Mouse (Mus musculus): ENCODE measurements around the gene Sgk1.
"Not testable (repeated sequence)": the region's sequence is repeated elsewhere in the genome, so short reads cannot be mapped to it uniquely, and the experiment has no call there.

- not testable (repeated sequence) for TF ChIP-seq GATA1 (IDR thresholded peaks at IDR 0.05; ENCODE audit: borderline replicate concordance, low read length); FLI1 (IDR thresholded peaks at IDR 0.05; ENCODE audit: low read length)
Observed at GRCm38 (mm10) chr10:22036256-22036655, 154.3 kb downstream of the Sgk1 start.

All from megakaryocyte, embryonic 14.5 days (primary cell).